Mouse (Mus musculus) C2C12 (cell line): ENCODE results near the gene Hexim2. TPM values are rescaled to one million over a fixed set of nuclear protein-coding genes. Genes with fewer than 3 reads are reported as not detected.

Experiments used
- H3K27me3 ChIP-seq: one replicate; pipeline ENCODE4 v1.6.1; 2011; ENCODE audit not compliant: control insufficient read depth, insufficient read depth, insufficient read length
- H3K36me3 ChIP-seq: one replicate; pipeline ENCODE4 v1.6.1; 2011; ENCODE audit not compliant: control insufficient read depth, insufficient read depth
- H3K4me3 ChIP-seq: one replicate; pipeline ENCODE4 v1.5.1; 2011; ENCODE audit warnings: mild to moderate bottlenecking, control low read depth; ENCODE audit not compliant: poor library complexity, insufficient read depth, severe bottlenecking
- H3K79me2 ChIP-seq: one replicate; pipeline ENCODE4 v1.6.1; 2011; ENCODE audit not compliant: control insufficient read depth, insufficient read depth
- H3K79me3 ChIP-seq: one replicate; pipeline ENCODE4 v1.6.1; 2011; ENCODE audit warnings: low read depth, control low read depth
- H3ac ChIP-seq: one replicate; pipeline ENCODE3; 2011; ENCODE audit warnings: low read depth; ENCODE audit not compliant: control insufficient read depth, insufficient read length
- CEBPB ChIP-seq: IDR thresholded peaks from one replicate; pipeline ENCODE4 v1.6.1; 2011; ENCODE audit warnings: low read depth, mild to moderate bottlenecking, control low read depth, moderate library complexity
- CTCF ChIP-seq: IDR thresholded peaks from one replicate; pipeline ENCODE4 v1.5.1; 2011; ENCODE audit not compliant: control insufficient read depth, insufficient read depth, insufficient read length
- FOSL1 ChIP-seq: IDR thresholded peaks from one replicate; pipeline ENCODE4 v1.8.0; 2011; ENCODE audit warnings: mild to moderate bottlenecking, low read length; ENCODE audit not compliant: poor library complexity, insufficient read depth, severe bottlenecking
- MAX ChIP-seq: IDR thresholded peaks from one replicate; pipeline ENCODE4 v1.6.1; 2011; ENCODE audit warnings: mild to moderate bottlenecking, control low read depth
- MYOD1 ChIP-seq: IDR thresholded peaks from one replicate; pipeline ENCODE4 v1.6.1; 2011; ENCODE audit warnings: low read depth; ENCODE audit not compliant: control insufficient read depth, insufficient read length
- MYOG ChIP-seq: IDR thresholded peaks from one replicate; pipeline ENCODE4 v1.6.1; 2011; ENCODE audit not compliant: control insufficient read depth, insufficient read length; ENCODE audit errors: extremely low read depth
- USF1 ChIP-seq: IDR thresholded peaks from one replicate; pipeline ENCODE4 v1.6.1; 2011; ENCODE audit warnings: low read depth, mild to moderate bottlenecking, control low read depth, moderate library complexity
- polyA plus RNA-seq: library from polyadenylated mRNA; unstranded; fragments of >200 nt; fragmentation: generic; extraction: Trizol; gene quantifications from one replicate; pipeline ENCODE4 v1.2.1, GENCODE M21; 2012; ENCODE audit warnings: missing spikeins

Hexim2 gene
- polyA plus RNA-seq, 1 experiment: 3.4 TPM

- Histone ChIP-seq H3K27me3 (no peaks in the 10 kb centered on the region), H3K79me2 (no peaks in the 10 kb centered on the region), H3K4me3 (no peak overlapping the region), H3K79me3 (no peaks in the 10 kb centered on the region), H3ac (no peak overlapping the region), H3K36me3 (no peaks in the 10 kb centered on the region)
- TF ChIP-seq MAX (no peak), CTCF (no peak), USF1 (no peak), MYOD1 (no peak), MYOG (no peak), CEBPB (no peak), FOSL1 (no peak)
Measured at GRCm38 (mm10) chr11:103140763-103141100, 8.5 kb downstream of the Hexim2 start.

- Histone ChIP-seq H3K79me2 (no peaks in the 10 kb centered on the region), H3K27me3 (no peaks in the 10 kb centered on the region), H3K4me3 (no peak overlapping the region), H3K79me3 (no peaks in the 10 kb centered on the region), H3K36me3 (no peaks in the 10 kb centered on the region), H3ac (no peak overlapping the region)
- TF ChIP-seq MYOG (no peak), FOSL1 (no peak), MAX (no peak), MYOD1 (no peak), CTCF (no peak), CEBPB (no peak), USF1 (no peak)
Measured at GRCm38 (mm10) chr11:103141101-103141943, 9.1 kb downstream of the Hexim2 start.

DNA sequence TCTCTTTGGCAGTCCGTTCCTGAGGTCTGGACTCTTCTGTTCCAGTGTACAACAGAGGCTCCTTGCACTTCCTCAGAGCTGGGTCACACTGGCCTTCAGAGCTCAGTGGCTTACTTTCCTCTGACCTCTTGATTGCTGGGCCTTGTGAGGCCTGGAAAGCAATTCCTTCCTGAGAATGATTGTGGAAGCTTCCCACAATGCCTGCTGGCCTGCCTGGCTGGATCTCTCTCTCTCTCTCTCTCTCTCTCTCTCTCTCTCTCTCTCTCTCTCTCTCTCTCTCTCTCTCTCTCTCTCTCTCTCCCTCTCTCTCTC lies 9.7 kb downstream of the Hexim2 start:
- TF ChIP-seq FOSL1: no peak
- H3K4me3 ChIP-seq: no peak overlapping the region
- no peak overlapping the region for H3ac ChIP-seq
- no peaks in the 10 kb centered on the region for H3K79me3 ChIP-seq
- H3K79me2 ChIP-seq: no peaks in the 10 kb centered on the region
- no peaks in the 10 kb centered on the region for H3K36me3 ChIP-seq
- H3K27me3 ChIP-seq: no peaks in the 10 kb centered on the region

GRCm38 (mm10) chr11:103142441-103143182 lies 10.4 kb downstream of the Hexim2 start:
- no peaks in the 10 kb centered on the region for H3K79me3 ChIP-seq
- H3ac ChIP-seq: peak overlapping the region; percentile 31
- H3K36me3 ChIP-seq: no peaks in the 10 kb centered on the region
- H3K4me3 ChIP-seq: peak overlapping the region; percentile 18
- no peaks in the 10 kb centered on the region for H3K79me2 ChIP-seq
- H3K27me3 ChIP-seq: no peaks in the 10 kb centered on the region
- TF ChIP-seq MYOG (no peak), FOSL1 (no peak), USF1 (no peak), CTCF (no peak), MAX (no peak), CEBPB (no peak), MYOD1 (no peak)

GRCm38 (mm10) chr11:103144309-103145285 lies 12.4 kb downstream of the Hexim2 start:
- H3K4me3 ChIP-seq: no peak overlapping the region
- no peaks in the 10 kb centered on the region for H3K27me3 ChIP-seq
- H3K79me2 ChIP-seq: no peaks in the 10 kb centered on the region
- H3K79me3 ChIP-seq: no peaks in the 10 kb centered on the region
- no peaks in the 10 kb centered on the region for H3K36me3 ChIP-seq
- TF ChIP-seq MAX (no peak), USF1 (no peak), FOSL1 (no peak), CTCF (no peak), CEBPB (peak; percentile 60), MYOD1 (peak; percentile 77)
- no peak overlapping the region for H3ac ChIP-seq
